Mouse (Mus musculus) left cerebral cortex, adult 2 months (tissue): Measurements from ENCODE around the gene Tnik. TPM values are rescaled to one million over a fixed set of nuclear protein-coding genes. Genes with fewer than 3 reads are reported as not detected.

ENCODE experiments used
- DNase-seq, 2 experiments: peaks; one replicate each; pipeline ENCODE4 v3.0.0; 2021 to 2022; ENCODE audit warnings: low spot score in 2 of 2, mixed read lengths in 1 of 2; ENCODE audit errors: extremely low spot score in 1 of 2
- H3K27ac ChIP-seq: fragments of 200-600 bp; 2 replicates; pipeline ENCODE4 v1.8.1; 2022
- H3K4me3 ChIP-seq: fragments of 200-600 bp; 2 replicates; pipeline ENCODE4 v1.8.1; 2022
- CTCF ChIP-seq: fragments of 200-600 bp; IDR thresholded peaks from 2 replicates; pipeline ENCODE4 v1.8.1; 2022; ENCODE audit warnings: antibody characterized with exemption, mild to moderate bottlenecking, moderate library complexity
- intact Hi-C: fragments of 180-260 bp; cut with DNase I; formaldehyde crosslinking; loops from one replicate; pipeline ENCODE4 v1.15.1; 2025
- long read RNA-seq, 2 experiments: library from polyadenylated mRNA; stranded (forward); transcript quantifications; one replicate each; pipeline ENCODE4 v2.0.0; 2021; ENCODE audit warnings: borderline mapping rate in 2 of 2
- total RNA-seq, 2 experiments: library from RNA; stranded (reverse); gene quantifications; 2 replicates each; pipeline ENCODE4 v1.2.3; 2021

The Tnik gene
- 100 to 1,000 TPM; 205 to 221 TPM for total RNA-seq
- long read RNA-seq, experiment 1, full-length matches to known transcripts, result 12 of 34 reads
- long read RNA-seq, experiment 1, partial matches to known transcripts, result 15 of 34 reads
- long read RNA-seq, experiment 1, other reads (novel, unspliced or antisense), result 7 of 34 reads
- long read RNA-seq, experiment 2, full-length matches to known transcripts, result 22 of 42 reads
- long read RNA-seq, experiment 2, partial matches to known transcripts, result 13 of 42 reads
- long read RNA-seq, experiment 2, other reads (novel, unspliced or antisense), result 7 of 42 reads

- TF ChIP-seq CTCF, result no peak
- Histone ChIP-seq H3K4me3 (peak within 1 kb of the TSS; percentile 79), H3K27ac (peak within 1 kb of the TSS; percentile 99)
- intact Hi-C loops, result loop anchor here (1.0 to 5.0 kb wide), 5 partner anchors 69 to 484 kb away; no protein-coding TSS in a partner anchor
- DNase-seq, result peak; percentile 87 to 91
Observed at GRCm38 (mm10) chr3:28263002-28263947, at the start of gene Tnik. Gene Tnik, plus strand, starts transcription at chr3:28263214.

DNA sequence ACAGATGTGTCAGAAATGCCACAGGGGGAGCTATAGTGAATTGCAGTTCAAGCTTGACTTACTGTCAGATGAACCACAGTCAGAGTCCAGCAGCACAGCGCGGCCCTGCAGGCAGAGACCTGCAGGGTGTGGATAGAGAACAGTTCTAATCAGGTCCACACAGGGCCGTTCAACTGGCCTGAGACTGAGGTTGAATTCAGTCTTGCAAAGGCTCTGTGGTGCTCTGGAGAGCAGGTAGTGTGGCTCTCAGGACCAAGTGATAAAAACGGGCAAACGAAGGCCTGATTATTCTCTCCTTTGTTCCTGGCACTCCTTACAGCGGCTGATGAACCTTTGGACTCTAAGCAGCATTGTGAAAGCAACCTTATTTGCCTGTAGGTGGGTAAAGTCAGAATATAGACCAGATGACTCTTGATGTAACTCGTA lies 48.1 kb upstream of the Tnik start:
- no peak for DNase-seq
- TF ChIP-seq CTCF, result no peak; the same call in 1 of the 2 replicates
- Histone ChIP-seq H3K27ac (no peak overlapping the region), H3K4me3 (no peak overlapping the region)
- intact Hi-C loops, result no loop called here

DNA sequence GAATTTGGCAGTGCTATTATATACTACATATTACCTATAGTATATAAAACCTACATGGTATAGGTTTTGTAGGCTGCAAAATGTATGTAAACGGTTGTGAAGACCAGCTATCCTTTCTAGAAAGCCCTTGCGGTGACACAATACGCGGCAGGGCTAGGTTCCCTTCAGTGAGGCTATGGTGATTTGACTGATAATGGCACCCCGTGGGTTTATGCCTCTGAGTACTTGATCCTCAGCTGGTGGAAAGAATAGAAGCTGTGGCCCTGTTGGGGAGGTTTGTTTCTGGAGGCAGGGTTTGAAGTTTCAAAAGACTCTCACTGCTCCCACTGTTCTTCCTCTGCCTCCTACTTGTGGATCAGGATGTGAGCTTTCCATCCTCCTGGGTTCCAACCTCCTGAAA lies 46.0 kb upstream of the Tnik start:
- intact Hi-C loops, result no loop called here
- Histone ChIP-seq H3K4me3 (no peak overlapping the region), H3K27ac (no peak overlapping the region)
- no peak for TF ChIP-seq CTCF
- no peak for DNase-seq

DNA sequence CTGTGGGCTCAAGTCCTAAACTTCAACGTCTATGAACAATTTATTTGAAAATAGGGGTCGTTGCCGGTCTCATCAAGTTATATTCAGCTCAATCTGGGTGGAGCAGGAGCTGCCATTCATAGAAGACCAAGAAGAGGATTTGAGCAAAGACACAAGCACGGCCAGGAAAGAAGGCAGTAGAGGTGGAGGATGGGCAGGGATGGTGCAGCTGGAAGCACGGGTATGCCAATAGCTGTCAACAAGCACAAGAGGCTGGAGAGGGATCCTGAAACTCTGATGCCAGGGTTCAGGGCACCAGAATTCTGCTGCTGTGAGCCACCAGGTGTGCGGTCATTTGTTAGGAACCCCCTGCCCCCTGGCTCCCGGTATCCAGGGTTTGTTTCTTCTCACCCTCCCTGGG lies 43.5 kb upstream of the Tnik start:
- no peak for DNase-seq
- H3K27ac ChIP-seq, result no peak overlapping the region
- H3K4me3 ChIP-seq, result no peak overlapping the region
- TF ChIP-seq CTCF, result no peak
- intact Hi-C loops, result no loop called here

DNA sequence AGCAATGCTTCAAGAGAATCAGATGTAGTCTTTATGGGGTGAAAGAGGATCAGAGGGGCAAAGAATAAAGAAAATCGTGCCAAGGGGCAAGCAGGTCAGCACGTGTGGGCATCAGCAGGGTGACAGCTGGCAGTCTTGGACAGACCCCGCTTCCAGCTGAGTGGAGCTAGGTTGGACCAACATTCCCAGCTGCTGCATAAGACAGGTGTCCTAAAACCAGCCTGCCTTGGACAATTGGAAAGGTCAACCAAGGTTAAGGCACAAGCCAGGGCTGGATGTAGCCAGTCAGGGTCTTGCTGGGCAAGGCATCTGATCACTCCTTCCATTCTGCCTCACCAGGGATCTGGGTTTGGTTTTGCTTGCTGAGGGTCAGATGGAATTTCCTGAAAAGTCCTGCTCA lies 43.0 kb upstream of the Tnik start:
- H3K27ac ChIP-seq, result no peak overlapping the region
- TF ChIP-seq CTCF, result no peak
- no peak for DNase-seq
- no peak overlapping the region for H3K4me3 ChIP-seq
- intact Hi-C loops, result no loop called here

DNA sequence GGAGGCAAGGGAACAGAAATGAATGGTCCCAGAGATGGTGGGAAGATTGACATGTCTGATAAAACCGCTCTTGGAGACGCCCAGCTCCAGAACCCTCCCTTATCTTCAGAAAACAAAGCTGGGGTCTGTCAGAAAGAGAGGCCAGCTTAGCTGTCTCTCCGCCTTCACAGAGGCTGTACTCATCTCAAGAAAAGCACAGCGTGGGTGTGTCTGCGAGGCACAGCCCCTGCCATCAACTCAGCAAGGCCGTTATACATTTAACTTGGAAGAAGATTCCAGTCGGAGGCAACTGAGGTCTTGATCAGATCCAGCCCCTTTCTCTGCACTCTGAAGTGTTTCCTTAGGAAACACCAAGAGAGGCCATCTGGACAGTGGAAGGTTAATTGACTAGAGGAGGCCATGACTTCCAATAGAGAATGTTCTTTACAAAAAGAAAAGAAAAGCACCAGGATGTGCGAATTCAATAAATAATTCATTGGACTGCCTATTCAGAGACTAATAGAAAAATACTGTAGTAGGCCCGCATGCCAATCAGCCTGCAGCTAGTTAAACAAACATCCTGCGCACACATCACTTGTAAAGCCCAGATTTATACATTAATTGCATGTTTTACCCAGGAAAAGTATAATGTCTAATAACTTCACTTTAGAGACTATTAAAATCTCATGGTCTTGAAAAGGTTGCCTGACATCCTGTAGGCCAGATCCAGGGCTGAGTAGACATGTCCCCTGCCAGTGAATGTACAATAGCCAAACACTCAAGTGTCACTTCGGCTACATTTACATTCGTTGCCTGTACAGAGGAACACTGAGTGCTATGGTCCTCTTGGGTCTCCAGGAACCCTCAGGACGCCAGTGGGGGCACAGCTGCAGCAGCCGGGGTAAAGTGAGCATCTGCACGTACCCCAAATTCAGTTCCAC lies 38.3 kb upstream of the Tnik start:
- no peak overlapping the region for H3K4me3 ChIP-seq
- intact Hi-C loops, result loop anchor here (2.0 kb wide), 1 partner anchor 48 kb away; no protein-coding TSS in a partner anchor
- DNase-seq, result no peak
- peak overlapping the region; percentile 21 for H3K27ac ChIP-seq
- TF ChIP-seq CTCF, result no peak

GRCm38 (mm10) chr3:28225357-28225905 lies 37.6 kb upstream of the Tnik start:
- H3K4me3 ChIP-seq, result no peak overlapping the region
- intact Hi-C loops, result loop anchor here (2.0 kb wide), 1 partner anchor 49 kb away; no protein-coding TSS in a partner anchor
- DNase-seq, result peak in 1 of 2 experiments; percentile 19

DNA sequence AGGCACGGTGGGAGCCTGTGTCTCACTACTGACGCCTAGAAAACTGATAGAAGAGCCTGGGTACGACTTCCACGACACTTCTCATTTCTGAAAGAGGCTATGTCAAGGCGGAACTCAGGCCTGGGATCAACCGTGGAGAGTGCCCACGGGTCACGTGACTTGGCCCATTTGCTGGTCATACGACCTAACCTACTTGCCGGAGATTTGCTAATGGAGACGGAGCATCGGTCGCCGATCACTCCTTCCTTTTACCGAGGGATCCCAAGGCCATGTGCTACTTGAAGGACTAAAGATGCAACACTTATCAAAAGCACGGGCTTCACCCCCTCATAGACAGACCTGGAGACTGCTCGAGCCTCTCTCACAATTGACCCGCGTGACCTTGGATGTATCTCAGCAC lies 36.8 kb upstream of the Tnik start:
- intact Hi-C loops, result no loop called here
- H3K27ac ChIP-seq, result peak overlapping the region; percentile 50
- no peak for TF ChIP-seq CTCF
- peak in 1 of 2 experiments; percentile 12 for DNase-seq
- H3K4me3 ChIP-seq, result no peak overlapping the region

More at GRCm38 (mm10) chr3:28225357-28225905, 37.6 kb upstream of the Tnik start:
- no peak for TF ChIP-seq CTCF
- peak overlapping the region; percentile 50 for H3K27ac ChIP-seq

- DNase-seq, result no peak
- Histone ChIP-seq H3K27ac (no peak overlapping the region), H3K4me3 (no peak overlapping the region)
- TF ChIP-seq CTCF, result no peak
- intact Hi-C loops, result no loop called here
Observed at GRCm38 (mm10) chr3:28228930-28229329, 34.1 kb upstream of the Tnik start.

GRCm38 (mm10) chr3:28229503-28229902 lies 33.5 kb upstream of the Tnik start:
- DNase-seq, result no peak
- TF ChIP-seq CTCF, result no peak
- Histone ChIP-seq H3K4me3 (no peak overlapping the region), H3K27ac (no peak overlapping the region)
- intact Hi-C loops, result no loop called here

DNA sequence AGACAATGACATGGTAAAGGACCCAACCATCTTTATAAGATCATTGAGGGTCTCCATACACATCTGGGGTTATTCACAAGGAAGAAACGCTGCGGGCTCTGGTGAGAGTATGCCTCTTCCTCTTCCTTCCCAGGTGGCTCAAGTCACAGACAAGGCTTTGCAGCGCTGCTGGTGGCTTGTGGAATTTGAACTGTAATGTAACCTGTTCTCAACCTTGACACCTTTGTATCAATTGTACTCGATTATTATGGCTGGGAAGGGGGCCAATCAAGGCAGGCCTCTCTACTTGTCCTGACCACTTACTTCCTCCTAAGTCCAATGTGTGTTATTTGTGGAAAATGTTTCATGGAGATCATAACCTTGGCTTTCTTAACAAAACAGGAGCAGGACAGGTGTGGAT lies 30.1 kb upstream of the Tnik start:
- Histone ChIP-seq H3K4me3 (no peak overlapping the region), H3K27ac (no peak overlapping the region)
- DNase-seq, result no peak
- no peak for TF ChIP-seq CTCF
- intact Hi-C loops, result no loop called here
